Mouse (Mus musculus): ENCODE data around the gene Klrc3.

- TF ChIP-seq USF1 (IDR thresholded peaks at IDR 0.05; ENCODE audit: low read depth, low read length) (no peak), TCF12 (IDR thresholded peaks at IDR 0.05; ENCODE audit: low read depth, low read length) (peak; percentile 18; the same call in 1 of the 2 replicates), MXI1 (IDR thresholded peaks at IDR 0.05; ENCODE audit: low read depth, low read length) (no peak), GATA1 (IDR thresholded peaks at IDR 0.05; ENCODE audit: low read depth, low read length) (peak; percentile 37; the same call in 1 of the 2 replicates), POLR2AphosphoS5 (IDR thresholded peaks at IDR 0.05; ENCODE audit: borderline replicate concordance, low read depth, low read length) (no peak), CTCF (IDR thresholded peaks at IDR 0.05 in 2 of 3, conservative IDR thresholded peaks at IDR 0.05 in 1 of 3; ENCODE audit: control insufficient read depth in 1 of 3, insufficient read depth in 1 of 3, low read depth in 2 of 3, low read length in 3 of 3, poor library complexity in 1 of 3, severe bottlenecking in 1 of 3) (no peak)
Measured at GRCm38 (mm10) chr6:129680379-129680778, 37.2 kb upstream of the Klrc3 start.

Data from MEL (cell line).